Mouse (Mus musculus): Measurements from ENCODE around the gene Abcd2.

- TF ChIP-seq CTCF (IDR thresholded peaks at IDR 0.05; ENCODE audit: control insufficient read depth, insufficient read depth, low read length), result no peak
- no peak for TF ChIP-seq POLR2A (IDR thresholded peaks at IDR 0.05; ENCODE audit: borderline replicate concordance, control insufficient read depth, low read depth, low read length)
Measured at GRCm38 (mm10) chr15:91186358-91186757, 5.2 kb downstream of the Abcd2 start.
